17 mouse cellular contexts compared by ENCODE assay signal in genomic region chr5:122802706-122803105, GRCm38 (mm10). TPM values are rescaled to one million over a fixed set of nuclear protein-coding genes. Genes with fewer than 3 reads are reported as not detected.
DNase-seq lines count a peak whose midpoint lies in the region; ATAC-seq and TF ChIP-seq lines count a peak whose summit lies in the region.
"Had no signal": no experiment of that assay in that cellular context is flagged by ENCODE, and none has a peak within 500 bp of the region (broad histone marks: within the 10 kb centered on the region; RNA-seq: fewer than 3 reads in every experiment).

No protein-coding gene starts in this region.

- H3K4me3 ChIP-seq in heart, postnatal 0 days (ENCODE audit: low read depth, low read length): no peak overlapping the region
- no peak overlapping the region for H3K4me3 ChIP-seq in heart, adult 2 months
- no peak overlapping the region for H3K4me3 ChIP-seq in kidney, adult 2 months (ENCODE audit: insufficient read depth, low read depth, low read length)
- no peak overlapping the region for H3K4me3 ChIP-seq in liver, postnatal 0 days (ENCODE audit: low read depth, low read length)
- H3K4me3 ChIP-seq: limb, embryonic 12.5 days; midbrain, embryonic 13.5 days; stomach, embryonic 15.5 days had no signal

- no peak for TF ChIP-seq EP300 in heart, postnatal 0 days (IDR thresholded peaks at IDR 0.05; ENCODE audit: low read depth)
- TF ChIP-seq EP300 in heart, adult 2 months (IDR thresholded peaks at IDR 0.05; ENCODE audit: insufficient read depth, low read depth, low read length): no peak
- TF ChIP-seq EP300 in liver, postnatal 0 days (IDR thresholded peaks at IDR 0.05; ENCODE audit: low read depth): no peak

- no peak for DNase-seq in heart, postnatal 0 days (ENCODE audit: low spot score)
- no peak for DNase-seq in heart, adult 2 months
- DNase-seq in lung, postnatal 10 days: peak; percentile 56
- DNase-seq in lung, postnatal 25 days (ENCODE audit: low spot score): no peak
- DNase-seq in kidney, adult 2 months: peak; percentile 90
- no peak for DNase-seq in liver, postnatal 0 days
- DNase-seq in spleen, postnatal 14 days (ENCODE audit: low spot score in 2 of 2): no peak
- DNase-seq in embryo, embryonic 10.5 days (ENCODE audit: low spot score): no peak
- DNase-seq: adrenal gland, postnatal 36 days; cerebellum, postnatal 36 days; layer of hippocampus, postnatal 36 days; thymus, postnatal 25 days had no signal

- no peaks in the 10 kb centered on the region for H3K27me3 ChIP-seq in heart, postnatal 0 days (ENCODE audit: control insufficient read depth, insufficient read depth, low read length)
- no peaks in the 10 kb centered on the region for H3K27me3 ChIP-seq in heart, adult 2 months (ENCODE audit: control insufficient read depth, insufficient read depth, low read length)
- H3K27me3 ChIP-seq in kidney, adult 2 months (replicated peaks; ENCODE audit: control insufficient read depth, insufficient read depth, low read length): no peaks in the 10 kb centered on the region
- H3K27me3 ChIP-seq in liver, postnatal 0 days (ENCODE audit: insufficient read depth, low read length): no peaks in the 10 kb centered on the region
- H3K27me3 ChIP-seq: limb, embryonic 12.5 days; midbrain, embryonic 13.5 days; stomach, embryonic 15.5 days had no signal

- no peak for TF ChIP-seq POLR2A in heart, adult 2 months (IDR thresholded peaks at IDR 0.05; ENCODE audit: insufficient read depth, low read depth, low read length)
- no peak for TF ChIP-seq POLR2A in kidney, adult 2 months (IDR thresholded peaks at IDR 0.05; ENCODE audit: low read depth, low read length)

- TF ChIP-seq CTCF in heart, postnatal 0 days (IDR thresholded peaks at IDR 0.05; ENCODE audit: low read depth): no peak
- no peak for TF ChIP-seq CTCF in heart, adult 2 months (IDR thresholded peaks at IDR 0.05)
- 0 out of 2 replicates have a peak, but pooled peaks have one; percentile 11 for TF ChIP-seq CTCF in kidney, adult 2 months (conservative IDR thresholded peaks at IDR 0.05; ENCODE audit: insufficient read depth, insufficient read length, low read depth, low read length)
- TF ChIP-seq CTCF in liver, postnatal 0 days (IDR thresholded peaks at IDR 0.05; ENCODE audit: low read depth): no peak

- ATAC-seq in heart, postnatal 0 days (ENCODE audit: insufficient read depth, low read depth): 0 out of 2 replicates have a peak, but pooled peaks have one; percentile 21
- ATAC-seq in liver, postnatal 0 days: no peak
- ATAC-seq: forebrain, embryonic 14.5 days; midbrain, embryonic 13.5 days had no signal

- intact Hi-C loops in heart, adult 2 months (cut with DNase I): no loop called here

- H3K36me3 ChIP-seq in heart, postnatal 0 days (replicated peaks; ENCODE audit: control insufficient read depth, insufficient read depth, low read length): peaks cover 86% of the 10 kb centered on the region
- H3K36me3 ChIP-seq in heart, adult 2 months (ENCODE audit: control insufficient read depth, insufficient read depth, low read length): no peaks in the 10 kb centered on the region; the same call in 1 of the 2 replicates
- H3K36me3 ChIP-seq in kidney, adult 2 months (ENCODE audit: control insufficient read depth, insufficient read depth, low read length): peaks cover 4% of the 10 kb centered on the region
- peaks cover 83% of the 10 kb centered on the region for H3K36me3 ChIP-seq in liver, postnatal 0 days (replicated peaks; ENCODE audit: insufficient read depth, low read length)

- peak overlapping the region; percentile 64 for H3K27ac ChIP-seq in heart, postnatal 0 days (ENCODE audit: low read depth)
- no peak overlapping the region for H3K27ac ChIP-seq in heart, adult 2 months
- H3K27ac ChIP-seq in kidney, adult 2 months (ENCODE audit: insufficient read depth, low read depth, low read length): peak overlapping the region; percentile 92
- H3K27ac ChIP-seq in liver, postnatal 0 days (ENCODE audit: low read depth): peak overlapping the region; percentile 20; the same call in 1 of the 2 replicates
- H3K27ac ChIP-seq: limb, embryonic 12.5 days; macrophage; midbrain, embryonic 13.5 days; stomach, embryonic 15.5 days had no signal

- H3K9ac ChIP-seq in heart, postnatal 0 days (replicated peaks; ENCODE audit: low read depth, low read length): no peak overlapping the region
- no peak overlapping the region for H3K9ac ChIP-seq in heart, adult 2 months (ENCODE audit: low read depth, low read length)
- no peak overlapping the region for H3K9ac ChIP-seq in liver, postnatal 0 days (replicated peaks)
- H3K9ac ChIP-seq: limb, embryonic 12.5 days; midbrain, embryonic 13.5 days; stomach, embryonic 15.5 days had no signal

- H3K4me1 ChIP-seq in heart, postnatal 0 days (ENCODE audit: control insufficient read depth, insufficient read depth): peaks cover 25% of the 10 kb centered on the region
- peaks cover 2% of the 10 kb centered on the region for H3K4me1 ChIP-seq in heart, adult 2 months (ENCODE audit: control insufficient read depth, insufficient read depth, low read length)
- peaks cover 15% of the 10 kb centered on the region; the same call in 1 of the 2 replicates for H3K4me1 ChIP-seq in kidney, adult 2 months (ENCODE audit: control insufficient read depth, insufficient read depth, low read length)
- H3K4me1 ChIP-seq in liver, postnatal 0 days (ENCODE audit: insufficient read depth): peaks cover 31% of the 10 kb centered on the region
- H3K4me1 ChIP-seq: limb, embryonic 12.5 days had no signal

- H3K79me2 ChIP-seq in heart, adult 2 months (replicated peaks; ENCODE audit: control insufficient read depth, insufficient read depth, low read length): no peaks in the 10 kb centered on the region

- WGBS in heart, postnatal 0 days: 48% methylated on average over 9 of the region's 9 CpGs
- WGBS in heart, adult 2 months: 78% methylated on average over 9 of the region's 9 CpGs
- WGBS in kidney, adult 2 months: 49% methylated on average over 9 of the region's 9 CpGs
- 71% methylated on average over 9 of the region's 9 CpGs for WGBS in liver, postnatal 0 days (ENCODE audit: insufficient replicate concordance)

- no peak overlapping the region for H3K4me2 ChIP-seq in heart, postnatal 0 days (ENCODE audit: low read depth, low read length)
- H3K4me2 ChIP-seq in liver, postnatal 0 days (ENCODE audit: low read depth, low read length): no peak overlapping the region
- H3K4me2 ChIP-seq: limb, embryonic 12.5 days; midbrain, embryonic 13.5 days; stomach, embryonic 15.5 days had no signal

- no peaks in the 10 kb centered on the region for H3K9me3 ChIP-seq in heart, postnatal 0 days (replicated peaks; ENCODE audit: control insufficient read depth, low read length)
- no peaks in the 10 kb centered on the region for H3K9me3 ChIP-seq in liver, postnatal 0 days (ENCODE audit: low read length)
- H3K9me3 ChIP-seq: limb, embryonic 12.5 days; midbrain, embryonic 13.5 days; stomach, embryonic 15.5 days had no signal

RNA-seq across cellular contexts. Expression of gene Anapc5, which starts 18.4 kb away (rescaled TPM):
- 380 and 418 TPM in 2 replicates for total RNA-seq in heart, postnatal 0 days (2014; rRNA removed; ENCODE audit: low replicate concordance)
- polyA plus RNA-seq in heart, postnatal 0 days (2015; fragmentation: Nextera tagmentation; extraction: Ambion mirVana): 195 and 213 TPM in 2 replicates
- total RNA-seq in heart, adult 2 months (2021): 100 to 1,000 TPM; 150 to 165 TPM
- 210 and 302 TPM in 2 replicates for polyA plus RNA-seq in heart, adult 2 months (2012; rRNA removed)
- polyA plus RNA-seq in kidney, adult 2 months (2012; rRNA removed): 209 and 220 TPM in 2 replicates
- polyA plus RNA-seq in liver, postnatal 0 days (2015; fragmentation: Nextera tagmentation; extraction: Ambion mirVana): 103 and 117 TPM in 2 replicates

RNA-seq across cellular contexts. Expression of gene Camkk2, which starts 23.5 kb away (rescaled TPM):
- total RNA-seq in heart, postnatal 0 days (2014; rRNA removed; ENCODE audit: low replicate concordance): 9.3 and 24.0 TPM in 2 replicates
- 11.7 and 13.0 TPM in 2 replicates for polyA plus RNA-seq in heart, postnatal 0 days (2015; fragmentation: Nextera tagmentation; extraction: Ambion mirVana)
- total RNA-seq in heart, adult 2 months (2021): 10 to 100 TPM; 10.2 to 13.6 TPM
- 9.3 and 10.5 TPM in 2 replicates for polyA plus RNA-seq in heart, adult 2 months (2012; rRNA removed)
- 17.7 and 18.8 TPM in 2 replicates for polyA plus RNA-seq in kidney, adult 2 months (2012; rRNA removed)
- 9.7 and 10.6 TPM in 2 replicates for polyA plus RNA-seq in liver, postnatal 0 days (2015; fragmentation: Nextera tagmentation; extraction: Ambion mirVana)

RNA-seq across cellular contexts. Expression of gene Rnf34, which starts 47.1 kb away (rescaled TPM):
- total RNA-seq in heart, postnatal 0 days (2014; rRNA removed; ENCODE audit: low replicate concordance): 20.2 and 23.4 TPM in 2 replicates
- polyA plus RNA-seq in heart, postnatal 0 days (2015; fragmentation: Nextera tagmentation; extraction: Ambion mirVana): 24.9 and 28.4 TPM in 2 replicates
- total RNA-seq in heart, adult 2 months (2021): 10 to 100 TPM; 26.1 to 33.3 TPM
- 10.5 and 21.8 TPM in 2 replicates for polyA plus RNA-seq in heart, adult 2 months (2012; rRNA removed)
- 12.8 and 13.0 TPM in 2 replicates for polyA plus RNA-seq in kidney, adult 2 months (2012; rRNA removed)
- 8.0 and 8.3 TPM in 2 replicates for polyA plus RNA-seq in liver, postnatal 0 days (2015; fragmentation: Nextera tagmentation; extraction: Ambion mirVana)

Comparison
In these comparisons a context has a peak if more than half of its experiments do, and no peak if none do; other contexts are left out.
1. DNase-seq: peak in lung, postnatal 10 days (single experiment) and kidney, adult 2 months (single experiment); none in heart, postnatal 0 days (single experiment), heart, adult 2 months (0 of 2), lung, postnatal 25 days (single experiment), liver, postnatal 0 days (single experiment), spleen, postnatal 14 days (0 of 2) and embryo, embryonic 10.5 days (single experiment).